Mouse (Mus musculus): ENCODE results near the gene Tasp1.

GRCm38 (mm10) chr2:140075150-140075549 is 8.5 kb upstream of the Tasp1 start:
- TF ChIP-seq POLR2A (IDR thresholded peaks at IDR 0.05; ENCODE audit: borderline replicate concordance, extremely low read depth, low read depth, low read length) (no peak), CTCF (IDR thresholded peaks at IDR 0.05; ENCODE audit: insufficient read depth, low read length) (no peak)
